Mouse (Mus musculus): ENCODE measurements around the gene Prelid3b.

DNA sequence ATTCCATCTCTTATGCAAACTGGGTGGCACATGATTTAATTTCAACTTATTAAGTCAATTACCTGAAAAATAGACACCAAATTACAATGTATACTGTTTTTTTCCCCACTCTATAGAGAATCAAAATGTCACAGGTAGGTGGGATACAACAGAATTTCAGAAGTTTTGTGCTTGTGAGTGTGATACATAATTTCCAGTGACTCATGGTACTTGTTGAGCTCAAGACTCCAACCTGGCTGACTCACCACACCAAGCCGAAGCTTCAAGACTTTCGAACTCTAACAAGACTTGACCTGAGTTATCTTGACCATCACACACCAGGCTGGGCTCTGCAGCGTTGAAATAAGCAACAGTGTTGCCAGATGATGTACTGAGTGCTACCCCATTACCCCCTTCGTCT lies 42.0 kb upstream of the Prelid3b start:
- TF ChIP-seq POLR2A (IDR thresholded peaks at IDR 0.05; ENCODE audit: low read depth, low read length) (no peak), CTCF (conservative IDR thresholded peaks at IDR 0.05; ENCODE audit: insufficient read depth, insufficient read length, low read depth, low read length) (no peak)
